Mouse (Mus musculus) cerebellum, adult 2 months (tissue): ENCODE results near the gene Trrap. TPM values are rescaled to one million over a fixed set of nuclear protein-coding genes. Genes with fewer than 3 reads are reported as not detected.

Experiments used
- DNase-seq, 2 experiments: peaks; one replicate each; pipeline ENCODE4 v3.0.0; 2021
- H3K27ac ChIP-seq: fragments of 200-500 bp; 2 replicates; pipeline ENCODE4 v1.5.1; 2012; ENCODE audit warnings: low read length, control low read depth, inconsistent platforms; ENCODE audit not compliant: insufficient read depth
- H3K27me3 ChIP-seq: fragments of 200-500 bp; 2 replicates; pipeline ENCODE4 v1.6.1; 2012; ENCODE audit warnings: inconsistent platforms, mild to moderate bottlenecking, low read length, moderate library complexity; ENCODE audit not compliant: control insufficient read depth, insufficient read depth
- H3K4me1 ChIP-seq: fragments of 200-500 bp; 2 replicates; pipeline ENCODE4 v1.6.1; 2011; ENCODE audit warnings: low read length; ENCODE audit not compliant: control insufficient read depth, insufficient read depth
- H3K4me3 ChIP-seq: fragments of 200-500 bp; replicated peaks from 2 replicates; pipeline ENCODE3; 2011; ENCODE audit warnings: mild to moderate bottlenecking, low read depth, low read length, control low read depth; ENCODE audit not compliant: insufficient read depth
- CTCF ChIP-seq: fragments of 200-500 bp; IDR thresholded peaks from 2 replicates; pipeline ENCODE4 v1.5.1; 2011; ENCODE audit warnings: low read depth, mild to moderate bottlenecking, control low read depth, low read length, moderate library complexity, borderline replicate concordance; ENCODE audit not compliant: insufficient read depth
- POLR2A ChIP-seq: fragments of 200-500 bp; IDR thresholded peaks from 2 replicates; pipeline ENCODE4 v1.6.1; 2011; ENCODE audit warnings: low read length, control low read depth, borderline replicate concordance; ENCODE audit not compliant: insufficient read depth
- WGBS: fragments of 180-500 bp; shearing (Covaris S2); methylation state at CpG from one replicate; pipeline ENCODE4 v1.1.7; 2018; 5-methylcytosine and 5-hydroxymethylcytosine counted together
- polyA plus RNA-seq: library from polyadenylated mRNA; depleted of rRNA; stranded (reverse); fragments of >200 nt; gene quantifications from 2 replicates; pipeline ENCODE4 v1.2.3, GENCODE M21; 2012

Trrap gene
- polyA plus RNA-seq, 1 experiment: 128 TPM

GRCm38 (mm10) chr5:144855936-144856335 is 88.4 kb downstream of the Trrap start:
- Histone ChIP-seq H3K4me1 (peaks cover 6% of the 10 kb centered on the region), H3K27ac (no peak overlapping the region), H3K27me3 (no peaks in the 10 kb centered on the region), H3K4me3 (no peak overlapping the region)
- TF ChIP-seq CTCF: no peak
- TF ChIP-seq POLR2A: no peak
- WGBS: 54% methylated on average over 6 of the region's 6 CpGs
- no peak for DNase-seq

GRCm38 (mm10) chr5:144858527-144858926 is 91.0 kb downstream of the Trrap start:
- DNase-seq: no peak
- TF ChIP-seq CTCF (no peak), POLR2A (no peak)
- Histone ChIP-seq H3K4me3 (no peak overlapping the region), H3K4me1 (peaks cover under 1% of the 10 kb centered on the region; the same call in 1 of the 2 replicates), H3K27ac (no peak overlapping the region), H3K27me3 (no peaks in the 10 kb centered on the region)
- WGBS: 83% methylated on average over 15 of the region's 15 CpGs

DNA sequence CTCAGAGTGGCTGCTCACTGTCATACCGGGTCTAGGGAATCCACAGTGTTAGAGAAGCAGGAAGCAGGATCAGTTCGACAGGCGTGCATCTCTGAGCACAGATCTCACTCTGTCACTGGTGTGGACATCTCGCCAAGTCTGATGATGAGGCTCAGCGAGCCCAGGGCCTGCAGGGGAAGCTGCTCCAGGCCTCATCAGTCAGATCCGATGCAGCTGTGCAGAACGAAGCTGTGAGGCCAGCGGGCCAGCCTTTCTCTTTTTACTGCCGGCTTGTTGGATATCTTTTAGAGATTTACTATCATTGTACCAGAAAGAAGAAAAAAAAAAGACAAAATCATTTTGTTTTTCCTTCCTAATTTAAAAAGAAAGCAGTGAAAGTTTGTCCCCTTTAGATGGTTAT is 91.8 kb downstream of the Trrap start:
- H3K4me1 ChIP-seq: no peaks in the 10 kb centered on the region
- TF ChIP-seq POLR2A (no peak), CTCF (no peak)
- DNase-seq: no peak
- H3K27me3 ChIP-seq: no peaks in the 10 kb centered on the region
- 86% methylated on average over 9 of the region's 9 CpGs for WGBS
- H3K4me3 ChIP-seq: no peak overlapping the region
- H3K27ac ChIP-seq: no peak overlapping the region

GRCm38 (mm10) chr5:144860913-144861312 is 93.4 kb downstream of the Trrap start:
- DNase-seq: no peak

DNA sequence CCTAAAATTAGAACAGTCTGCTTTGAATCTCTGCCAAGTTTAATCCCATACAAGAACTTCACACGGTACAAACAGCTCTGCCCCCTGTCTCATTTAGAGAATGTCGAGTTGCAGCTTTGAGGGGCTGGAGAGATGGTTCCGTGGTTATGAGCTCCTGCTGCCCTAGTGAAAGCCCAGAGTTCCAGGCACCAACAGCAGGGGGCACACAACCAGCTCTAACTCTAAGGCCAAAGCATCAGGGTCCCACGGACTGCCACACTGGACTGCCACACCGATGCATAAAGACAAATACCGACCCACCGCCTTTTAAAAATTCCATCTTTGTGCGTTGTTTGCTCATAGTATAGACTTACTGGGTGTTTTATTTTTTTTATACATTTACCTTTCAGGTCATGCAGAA is 99.4 kb downstream of the Trrap start:
- TF ChIP-seq CTCF (peak; percentile 41; the same call in 1 of the 2 replicates), POLR2A (no peak)
- WGBS: 55% methylated on average over 8 of the region's 8 CpGs
- Histone ChIP-seq H3K4me3 (no peak overlapping the region), H3K27me3 (no peaks in the 10 kb centered on the region), H3K4me1 (no peaks in the 10 kb centered on the region), H3K27ac (no peak overlapping the region)
- no peak for DNase-seq

More at GRCm38 (mm10) chr5:144860913-144861312, 93.4 kb downstream of the Trrap start:
- Histone ChIP-seq H3K4me1 (no peaks in the 10 kb centered on the region), H3K27ac (no peak overlapping the region), H3K4me3 (no peak overlapping the region), H3K27me3 (no peaks in the 10 kb centered on the region)
- TF ChIP-seq POLR2A: no peak
- TF ChIP-seq CTCF: no peak
- WGBS: 94% methylated on average over 8 of the region's 8 CpGs

- H3K4me1 ChIP-seq: no peaks in the 10 kb centered on the region
- TF ChIP-seq POLR2A (no peak), CTCF (no peak)
- no peak for DNase-seq
- H3K27me3 ChIP-seq: no peaks in the 10 kb centered on the region
- 44% methylated on average over 7 of the region's 7 CpGs for WGBS
- H3K4me3 ChIP-seq: no peak overlapping the region
- no peak overlapping the region for H3K27ac ChIP-seq
Observed at GRCm38 (mm10) chr5:144869466-144869865, 101.9 kb downstream of the Trrap start.

- no peak for TF ChIP-seq POLR2A
- TF ChIP-seq CTCF: no peak
- WGBS: 83% methylated on average over 7 of the region's 7 CpGs
- no peaks in the 10 kb centered on the region for H3K4me1 ChIP-seq
- H3K27me3 ChIP-seq: no peaks in the 10 kb centered on the region
- no peak for DNase-seq
- no peak overlapping the region for H3K4me3 ChIP-seq
- no peak overlapping the region for H3K27ac ChIP-seq
Observed at GRCm38 (mm10) chr5:144870782-144871181, 103.2 kb downstream of the Trrap start.

DNA sequence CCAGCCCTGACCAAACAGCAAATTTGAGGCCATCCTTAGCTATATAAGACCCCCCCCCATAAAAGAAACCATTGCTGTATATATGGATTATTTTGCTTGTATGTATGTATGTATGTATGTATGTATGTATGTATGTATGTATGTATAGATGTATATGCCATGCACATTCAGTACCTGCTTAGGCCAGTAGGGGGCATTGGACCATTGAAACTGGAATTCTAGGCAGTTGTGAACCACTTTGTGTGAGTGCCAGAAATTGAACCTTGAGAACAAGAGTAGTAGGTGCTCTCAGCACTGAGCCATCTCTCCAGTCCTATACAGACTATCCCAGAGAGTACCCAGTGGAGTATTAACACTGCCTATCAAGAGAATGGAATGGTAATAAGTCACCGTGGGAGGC is 104.2 kb downstream of the Trrap start:
- 96% methylated on average over 1 of the region's 1 CpGs for WGBS

More for the DNA sequence above, 104.2 kb downstream of the Trrap start:
- DNase-seq: no peak
- H3K27ac ChIP-seq: no peak overlapping the region
- H3K4me3 ChIP-seq: no peak overlapping the region
- no peaks in the 10 kb centered on the region for H3K4me1 ChIP-seq
- TF ChIP-seq CTCF (no peak), POLR2A (no peak)
- H3K27me3 ChIP-seq: no peaks in the 10 kb centered on the region
